Mouse (Mus musculus) left cerebral cortex, adult 18-20 months (tissue): Measurements from ENCODE around the gene Sult2a1. TPM values are rescaled to one million over a fixed set of nuclear protein-coding genes. Genes with fewer than 3 reads are reported as not detected.
"Not testable (repeated sequence)": the region's sequence is repeated elsewhere in the genome, so short reads cannot be mapped to it uniquely, and the experiment has no call there.

Experiments used
- DNase-seq, 2 experiments: peaks; one replicate each; pipeline ENCODE4 v3.0.0; 2021 to 2022; ENCODE audit warnings: low spot score in 2 of 2, mixed read lengths in 1 of 2
- long read RNA-seq, 2 experiments: library from polyadenylated mRNA; stranded (forward); transcript quantifications; one replicate each; pipeline ENCODE4 v2.0.0; 2021
- total RNA-seq, 2 experiments: library from RNA; stranded (reverse); gene quantifications; 2 replicates each; pipeline ENCODE4 v1.2.3; 2021

Sult2a1 gene
- not detected for total RNA-seq
- long read RNA-seq, experiment 1, result 0 reads
- long read RNA-seq, experiment 2, result 0 reads

GRCm38 (mm10) chr7:13837309-13837708, at the start of gene Sult2a1:
Gene Sult2a1, minus strand, starts transcription at chr7:13837409.
- DNase-seq, result not testable (repeated sequence)

DNA sequence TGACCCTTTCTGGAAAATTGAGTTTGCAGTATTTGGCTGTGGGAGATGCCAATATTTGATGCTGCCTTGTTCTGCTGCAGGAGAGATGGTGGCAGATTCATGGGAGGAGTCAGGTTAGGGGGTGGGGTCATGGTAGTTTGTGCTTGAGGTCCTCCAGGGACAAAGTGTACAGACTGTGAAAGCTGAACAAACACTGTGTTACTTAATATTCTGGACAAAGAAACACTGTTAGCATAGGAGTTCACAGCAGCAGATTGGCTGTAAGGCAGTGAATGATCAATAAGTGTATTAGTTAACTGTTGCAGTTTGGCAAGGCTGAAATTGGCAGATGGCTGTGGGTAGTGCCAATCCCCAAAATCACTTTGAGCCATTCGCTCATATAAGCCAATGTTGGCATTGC, 23.3 kb downstream of the Sult2a1 start:
- no peak for DNase-seq

Other genes starting within 250 kb of the Sult2a1 start
- not detected for gene Sult2a5, start 213.4 kb downstream of the Sult2a1 start, total RNA-seq
- not detected for gene Sult2a2, start 103.9 kb downstream of the Sult2a1 start, total RNA-seq
- not detected for gene Sult2a4, start 152.2 kb upstream of the Sult2a1 start, total RNA-seq